Mouse (Mus musculus): ENCODE results near the gene Chmp6. TPM values are rescaled to one million over a fixed set of nuclear protein-coding genes. Genes with fewer than 3 reads are reported as not detected.

Chmp6 gene
- polyA plus RNA-seq, 1 experiment from 2014 or later, result 89.9 TPM

- Histone ChIP-seq H3K4me2 (replicated peaks; ENCODE audit: low read depth, low read length) (peak overlapping the region; percentile 89), H3K36me3 (ENCODE audit: insufficient read depth, low read length) (peaks cover 12% of the 10 kb centered on the region; the same call in 1 of the 2 replicates), H3K27me3 (replicated peaks; ENCODE audit: insufficient read depth, low read length) (no peaks in the 10 kb centered on the region), H3K4me1 (ENCODE audit: insufficient read depth, low read depth, low read length) (peaks cover 34% of the 10 kb centered on the region), H3K9me3 (ENCODE audit: low read length) (no peaks in the 10 kb centered on the region), H3K9ac (replicated peaks; ENCODE audit: low read depth) (peak overlapping the region; percentile 98), H3K27ac (ENCODE audit: low read length) (peak overlapping the region; percentile 88), H3K4me3 (ENCODE audit: low read depth, low read length) (peak overlapping the region; percentile 95)
- WGBS, result 9% methylated on average over 7 of the region's 7 CpGs
- TF ChIP-seq EP300 (IDR thresholded peaks at IDR 0.05) (no peak), CTCF (IDR thresholded peaks at IDR 0.05) (no peak)
- peak; percentile 73 for DNase-seq (ENCODE audit: low spot score)
- peak; percentile 27 for ATAC-seq
These were observed 396 bp upstream of the Chmp6 start for GRCm38 (mm10) chr11:119912845-119913244.

- peak; percentile 16 for ATAC-seq
- WGBS, result under 1% methylated on average over 24 of the region's 26 CpGs
- DNase-seq (ENCODE audit: low spot score), result no peak
- H3K36me3 ChIP-seq (ENCODE audit: insufficient read depth, low read length), result peaks cover 21% of the 10 kb centered on the region
- peak overlapping the region; percentile 95 for H3K4me3 ChIP-seq (ENCODE audit: low read depth, low read length)
- no peaks in the 10 kb centered on the region for H3K9me3 ChIP-seq (ENCODE audit: low read length)
- TF ChIP-seq EP300 (IDR thresholded peaks at IDR 0.05) (no peak), CTCF (IDR thresholded peaks at IDR 0.05) (no peak)
- H3K27ac ChIP-seq (ENCODE audit: low read length), result peak overlapping the region; percentile 88
- H3K9ac ChIP-seq (replicated peaks; ENCODE audit: low read depth), result peak overlapping the region; percentile 98
- H3K4me2 ChIP-seq (replicated peaks; ENCODE audit: low read depth, low read length), result peak overlapping the region; percentile 89
- H3K4me1 ChIP-seq (ENCODE audit: insufficient read depth, low read depth, low read length), result peaks cover 34% of the 10 kb centered on the region
- no peaks in the 10 kb centered on the region for H3K27me3 ChIP-seq (replicated peaks; ENCODE audit: insufficient read depth, low read length)
These were observed 684 bp downstream of the Chmp6 start for GRCm38 (mm10) chr11:119913935-119914314.

GRCm38 (mm10) chr11:119914381-119914780 lies 1.1 kb downstream of the Chmp6 start:
- ATAC-seq, result no peak
- 21% methylated on average over 4 of the region's 4 CpGs for WGBS

GRCm38 (mm10) chr11:119915666-119916065 lies 2.4 kb downstream of the Chmp6 start:
- H3K36me3 ChIP-seq (ENCODE audit: insufficient read depth, low read length), result peaks cover 27% of the 10 kb centered on the region
- H3K9me3 ChIP-seq (ENCODE audit: low read length), result no peaks in the 10 kb centered on the region
- H3K4me1 ChIP-seq (ENCODE audit: insufficient read depth, low read depth, low read length), result peaks cover 34% of the 10 kb centered on the region
- peak overlapping the region; percentile 62 for H3K27ac ChIP-seq (ENCODE audit: low read length)
- ATAC-seq (peak; percentile 25), DNase-seq (ENCODE audit: low spot score) (peak; percentile 69)
- no peak overlapping the region for H3K4me2 ChIP-seq (replicated peaks; ENCODE audit: low read depth, low read length)
- no peak for TF ChIP-seq CTCF (IDR thresholded peaks at IDR 0.05)
- TF ChIP-seq EP300 (IDR thresholded peaks at IDR 0.05), result no peak
- WGBS, result 43% methylated on average over 9 of the region's 9 CpGs
- no peak overlapping the region for H3K9ac ChIP-seq (replicated peaks; ENCODE audit: low read depth)
- no peaks in the 10 kb centered on the region for H3K27me3 ChIP-seq (replicated peaks; ENCODE audit: insufficient read depth, low read length)
- H3K4me3 ChIP-seq (ENCODE audit: low read depth, low read length), result no peak overlapping the region

More at GRCm38 (mm10) chr11:119914381-119914780, 1.1 kb downstream of the Chmp6 start:
- no peak for TF ChIP-seq EP300 (IDR thresholded peaks at IDR 0.05)
- TF ChIP-seq CTCF (IDR thresholded peaks at IDR 0.05), result no peak
- H3K27ac ChIP-seq (ENCODE audit: low read length), result peak overlapping the region; percentile 88
- peak overlapping the region; percentile 98 for H3K9ac ChIP-seq (replicated peaks; ENCODE audit: low read depth)
- peak overlapping the region; percentile 89 for H3K4me2 ChIP-seq (replicated peaks; ENCODE audit: low read depth, low read length)
- H3K36me3 ChIP-seq (ENCODE audit: insufficient read depth, low read length), result peaks cover 26% of the 10 kb centered on the region
- peaks cover 34% of the 10 kb centered on the region for H3K4me1 ChIP-seq (ENCODE audit: insufficient read depth, low read depth, low read length)
- peak overlapping the region; percentile 95 for H3K4me3 ChIP-seq (ENCODE audit: low read depth, low read length)
- H3K27me3 ChIP-seq (replicated peaks; ENCODE audit: insufficient read depth, low read length), result no peaks in the 10 kb centered on the region
- no peak for DNase-seq (ENCODE audit: low spot score)
- H3K9me3 ChIP-seq (ENCODE audit: low read length), result no peaks in the 10 kb centered on the region

- Histone ChIP-seq H3K9me3 (ENCODE audit: low read length) (no peaks in the 10 kb centered on the region), H3K27me3 (replicated peaks; ENCODE audit: insufficient read depth, low read length) (no peaks in the 10 kb centered on the region), H3K4me1 (ENCODE audit: insufficient read depth, low read depth, low read length) (peaks cover 34% of the 10 kb centered on the region), H3K27ac (ENCODE audit: low read length) (peak overlapping the region; percentile 62; the same call in 1 of the 2 replicates), H3K4me3 (ENCODE audit: low read depth, low read length) (no peak overlapping the region), H3K9ac (replicated peaks; ENCODE audit: low read depth) (no peak overlapping the region), H3K36me3 (ENCODE audit: insufficient read depth, low read length) (peaks cover 27% of the 10 kb centered on the region), H3K4me2 (replicated peaks; ENCODE audit: low read depth, low read length) (no peak overlapping the region)
- WGBS, result 58% methylated on average over 15 of the region's 15 CpGs
- ATAC-seq (peak; percentile 68), DNase-seq (ENCODE audit: low spot score) (peak; percentile 87)
- TF ChIP-seq CTCF (IDR thresholded peaks at IDR 0.05) (no peak), EP300 (IDR thresholded peaks at IDR 0.05) (peak; percentile 38; the same call in 1 of the 2 replicates)
These were observed 3.0 kb downstream of the Chmp6 start for GRCm38 (mm10) chr11:119916102-119916790.

- 83% methylated on average over 21 of the region's 21 CpGs for WGBS
- DNase-seq (ENCODE audit: low spot score), result no peak
- no peak overlapping the region for H3K9ac ChIP-seq (replicated peaks; ENCODE audit: low read depth)
- peak overlapping the region; percentile 38; the same call in 1 of the 2 replicates for H3K27ac ChIP-seq (ENCODE audit: low read length)
- peaks cover 34% of the 10 kb centered on the region for H3K4me1 ChIP-seq (ENCODE audit: insufficient read depth, low read depth, low read length)
- no peak for ATAC-seq
- no peaks in the 10 kb centered on the region for H3K9me3 ChIP-seq (ENCODE audit: low read length)
- H3K27me3 ChIP-seq (replicated peaks; ENCODE audit: insufficient read depth, low read length), result no peaks in the 10 kb centered on the region
- no peak overlapping the region for H3K4me3 ChIP-seq (ENCODE audit: low read depth, low read length)
- H3K4me2 ChIP-seq (replicated peaks; ENCODE audit: low read depth, low read length), result no peak overlapping the region
- no peak for TF ChIP-seq EP300 (IDR thresholded peaks at IDR 0.05)
- peaks cover 27% of the 10 kb centered on the region for H3K36me3 ChIP-seq (ENCODE audit: insufficient read depth, low read length)
These were observed 3.7 kb downstream of the Chmp6 start for GRCm38 (mm10) chr11:119916834-119917469.

Measured in lung, postnatal 0 days (tissue).